In genomic region chr5:76726518-76727103, GRCm38 (mm10) we compare ENCODE assay signal across 18 mouse cellular contexts.
"Had no signal": no experiment of that assay in that cellular context is flagged by ENCODE, and none has a peak within 500 bp of the region (broad histone marks: within the 10 kb centered on the region; RNA-seq: fewer than 3 reads in every experiment).

No protein-coding gene starts in this region.

- H3K4me2 ChIP-seq: liver, embryonic 11.5 days; liver, embryonic 15.5 days had no signal

- H3K4me3 ChIP-seq: layer of hippocampus, adult 2 months; left cerebral cortex, adult 2 months; limb, embryonic 10.5 days; liver, embryonic 15.5 days; midbrain, embryonic 10.5 days had no signal

- H3K27me3 ChIP-seq: liver, embryonic 15.5 days had no signal

- H3K27ac ChIP-seq: kidney, postnatal 0 days; layer of hippocampus, adult 2 months; left cerebral cortex, adult 2 months; limb, embryonic 10.5 days; liver, embryonic 15.5 days; midbrain, embryonic 10.5 days had no signal

- DNase-seq: kidney, adult 9 months; kidney, postnatal 36 days; lung, adult 2 months; lung, postnatal 36 days; midbrain, embryonic 14.5 days; retina, postnatal 1 day; right cerebral cortex, postnatal 4 days; spleen, adult 18-20 months; thymus, adult 18-20 months; thymus, postnatal 14 days had no signal

- H3K4me1 ChIP-seq: limb, embryonic 10.5 days; liver, embryonic 15.5 days; midbrain, embryonic 10.5 days had no signal

- H3K9ac ChIP-seq: liver, embryonic 15.5 days had no signal

- ATAC-seq: lung, postnatal 0 days had no signal

- H3K9me3 ChIP-seq: limb, embryonic 10.5 days; liver, embryonic 15.5 days had no signal
